Mouse (Mus musculus): ENCODE results near the gene Eps15l1. TPM values are rescaled to one million over a fixed set of nuclear protein-coding genes. Genes with fewer than 3 reads are reported as not detected.

The Eps15l1 gene
- total and polyA plus RNA-seq, 2 experiments from 2014 or later, result 45.5 to 66.0 TPM

- Histone ChIP-seq H3K9me3 (ENCODE audit: low read length) (no peaks in the 10 kb centered on the region), H3K4me1 (ENCODE audit: insufficient read depth, low read length) (no peaks in the 10 kb centered on the region), H3K4me2 (ENCODE audit: low read depth, low read length) (no peak overlapping the region), H3K9ac (replicated peaks; ENCODE audit: low read length) (no peak overlapping the region), H3K4me3 (ENCODE audit: low read length) (no peak overlapping the region), H3K36me3 (ENCODE audit: insufficient read depth, low read length) (peaks cover 79% of the 10 kb centered on the region), H3K27me3 (ENCODE audit: insufficient read depth, low read length) (no peaks in the 10 kb centered on the region), H3K27ac (no peak overlapping the region)
- no peak for ATAC-seq
- no peak for TF ChIP-seq CTCF (IDR thresholded peaks at IDR 0.05; ENCODE audit: low read depth)
- 96% methylated on average over 3 of the region's 3 CpGs for WGBS
- DNase-seq (ENCODE audit: low spot score), result no peak
Measured at GRCm38 (mm10) chr8:72371356-72371755, 49.9 kb downstream of the Eps15l1 start.

GRCm38 (mm10) chr8:72366435-72366834 lies 54.8 kb downstream of the Eps15l1 start:
- DNase-seq (ENCODE audit: low spot score), result no peak
- no peak for ATAC-seq
- H3K36me3 ChIP-seq (ENCODE audit: insufficient read depth, low read length), result peaks cover 76% of the 10 kb centered on the region
- H3K9me3 ChIP-seq (ENCODE audit: low read length), result no peaks in the 10 kb centered on the region
- H3K4me1 ChIP-seq (ENCODE audit: insufficient read depth, low read length), result no peaks in the 10 kb centered on the region
- H3K4me2 ChIP-seq (ENCODE audit: low read depth, low read length), result no peak overlapping the region
- no peak overlapping the region for H3K4me3 ChIP-seq (ENCODE audit: low read length)
- H3K9ac ChIP-seq (replicated peaks; ENCODE audit: low read length), result no peak overlapping the region
- no peak for TF ChIP-seq CTCF (IDR thresholded peaks at IDR 0.05; ENCODE audit: low read depth)
- no peaks in the 10 kb centered on the region for H3K27me3 ChIP-seq (ENCODE audit: insufficient read depth, low read length)
- no peak overlapping the region for H3K27ac ChIP-seq
- 92% methylated on average over 2 of the region's 2 CpGs for WGBS

GRCm38 (mm10) chr8:72365826-72366225 lies 55.4 kb downstream of the Eps15l1 start:
- ATAC-seq, result peak; percentile 82
- H3K9me3 ChIP-seq (ENCODE audit: low read length), result no peaks in the 10 kb centered on the region

GRCm38 (mm10) chr8:72365016-72365415 lies 56.2 kb downstream of the Eps15l1 start:
- no peak for DNase-seq (ENCODE audit: low spot score)
- WGBS, result 96% methylated on average over 2 of the region's 2 CpGs
- H3K27ac ChIP-seq, result no peak overlapping the region

More at GRCm38 (mm10) chr8:72365826-72366225, 55.4 kb downstream of the Eps15l1 start:
- H3K4me3 ChIP-seq (ENCODE audit: low read length), result no peak overlapping the region
- 25% methylated on average over 3 of the region's 3 CpGs for WGBS
- no peak overlapping the region for H3K4me2 ChIP-seq (ENCODE audit: low read depth, low read length)
- DNase-seq (ENCODE audit: low spot score), result peak; percentile 82
- H3K36me3 ChIP-seq (ENCODE audit: insufficient read depth, low read length), result peaks cover 78% of the 10 kb centered on the region
- no peak overlapping the region for H3K9ac ChIP-seq (replicated peaks; ENCODE audit: low read length)
- peak; percentile 92 for TF ChIP-seq CTCF (IDR thresholded peaks at IDR 0.05; ENCODE audit: low read depth)
- H3K27ac ChIP-seq, result no peak overlapping the region
- H3K4me1 ChIP-seq (ENCODE audit: insufficient read depth, low read length), result no peaks in the 10 kb centered on the region
- no peaks in the 10 kb centered on the region for H3K27me3 ChIP-seq (ENCODE audit: insufficient read depth, low read length)

GRCm38 (mm10) chr8:72363457-72363856 lies 57.8 kb downstream of the Eps15l1 start:
- DNase-seq (ENCODE audit: low spot score), result no peak
- WGBS, result 86% methylated on average over 7 of the region's 7 CpGs

More at GRCm38 (mm10) chr8:72365016-72365415, 56.2 kb downstream of the Eps15l1 start:
- Histone ChIP-seq H3K9ac (replicated peaks; ENCODE audit: low read length) (no peak overlapping the region), H3K4me2 (ENCODE audit: low read depth, low read length) (no peak overlapping the region), H3K4me1 (ENCODE audit: insufficient read depth, low read length) (no peaks in the 10 kb centered on the region), H3K9me3 (ENCODE audit: low read length) (no peaks in the 10 kb centered on the region), H3K27me3 (ENCODE audit: insufficient read depth, low read length) (no peaks in the 10 kb centered on the region), H3K36me3 (ENCODE audit: insufficient read depth, low read length) (peaks cover 72% of the 10 kb centered on the region), H3K4me3 (ENCODE audit: low read length) (no peak overlapping the region)
- TF ChIP-seq CTCF (IDR thresholded peaks at IDR 0.05; ENCODE audit: low read depth), result no peak
- ATAC-seq, result no peak

GRCm38 (mm10) chr8:72362754-72363153 lies 58.5 kb downstream of the Eps15l1 start:
- 92% methylated on average over 4 of the region's 4 CpGs for WGBS
- Histone ChIP-seq H3K36me3 (ENCODE audit: insufficient read depth, low read length) (peaks cover 64% of the 10 kb centered on the region), H3K4me3 (ENCODE audit: low read length) (no peak overlapping the region), H3K4me1 (ENCODE audit: insufficient read depth, low read length) (no peaks in the 10 kb centered on the region), H3K27ac (no peak overlapping the region), H3K4me2 (ENCODE audit: low read depth, low read length) (no peak overlapping the region), H3K9ac (replicated peaks; ENCODE audit: low read length) (no peak overlapping the region), H3K27me3 (ENCODE audit: insufficient read depth, low read length) (no peaks in the 10 kb centered on the region), H3K9me3 (ENCODE audit: low read length) (no peaks in the 10 kb centered on the region)
- TF ChIP-seq CTCF (IDR thresholded peaks at IDR 0.05; ENCODE audit: low read depth), result no peak
- DNase-seq (ENCODE audit: low spot score), result no peak
- no peak for ATAC-seq

More at GRCm38 (mm10) chr8:72363457-72363856, 57.8 kb downstream of the Eps15l1 start:
- Histone ChIP-seq H3K4me2 (ENCODE audit: low read depth, low read length) (no peak overlapping the region), H3K9me3 (ENCODE audit: low read length) (no peaks in the 10 kb centered on the region), H3K4me3 (ENCODE audit: low read length) (no peak overlapping the region), H3K9ac (replicated peaks; ENCODE audit: low read length) (no peak overlapping the region), H3K27ac (no peak overlapping the region), H3K36me3 (ENCODE audit: insufficient read depth, low read length) (peaks cover 71% of the 10 kb centered on the region), H3K27me3 (ENCODE audit: insufficient read depth, low read length) (no peaks in the 10 kb centered on the region), H3K4me1 (ENCODE audit: insufficient read depth, low read length) (no peaks in the 10 kb centered on the region)
- ATAC-seq, result no peak
- TF ChIP-seq CTCF (IDR thresholded peaks at IDR 0.05; ENCODE audit: low read depth), result no peak

GRCm38 (mm10) chr8:72360162-72360561 lies 61.1 kb downstream of the Eps15l1 start:
- DNase-seq (ENCODE audit: low spot score) (no peak), ATAC-seq (no peak)
- Histone ChIP-seq H3K9me3 (ENCODE audit: low read length) (no peaks in the 10 kb centered on the region), H3K9ac (replicated peaks; ENCODE audit: low read length) (no peak overlapping the region), H3K36me3 (ENCODE audit: insufficient read depth, low read length) (peaks cover 79% of the 10 kb centered on the region), H3K4me1 (ENCODE audit: insufficient read depth, low read length) (no peaks in the 10 kb centered on the region), H3K4me2 (ENCODE audit: low read depth, low read length) (no peak overlapping the region), H3K27me3 (ENCODE audit: insufficient read depth, low read length) (no peaks in the 10 kb centered on the region), H3K4me3 (ENCODE audit: low read length) (no peak overlapping the region), H3K27ac (no peak overlapping the region)
- TF ChIP-seq CTCF (IDR thresholded peaks at IDR 0.05; ENCODE audit: low read depth), result no peak
